Mouse (Mus musculus) bone marrow, adult 2 months (tissue): ENCODE data around the gene Hist1h2ak.
"Not testable (repeated sequence)": the region's sequence is repeated elsewhere in the genome, so short reads cannot be mapped to it uniquely, and the experiment has no call there.

Experiments used
- CTCF ChIP-seq: fragments of 200-500 bp; IDR thresholded peaks from 2 replicates; pipeline ENCODE4 v1.5.1; 2011; ENCODE audit warnings: low read length, control low read depth; ENCODE audit not compliant: control insufficient read depth, insufficient read depth
- POLR2A ChIP-seq: fragments of 200-500 bp; IDR thresholded peaks from 2 replicates; pipeline ENCODE4 v1.6.1; 2011; ENCODE audit warnings: low read depth, mild to moderate bottlenecking, control low read depth, low read length, borderline replicate concordance; ENCODE audit not compliant: control insufficient read depth

DNA sequence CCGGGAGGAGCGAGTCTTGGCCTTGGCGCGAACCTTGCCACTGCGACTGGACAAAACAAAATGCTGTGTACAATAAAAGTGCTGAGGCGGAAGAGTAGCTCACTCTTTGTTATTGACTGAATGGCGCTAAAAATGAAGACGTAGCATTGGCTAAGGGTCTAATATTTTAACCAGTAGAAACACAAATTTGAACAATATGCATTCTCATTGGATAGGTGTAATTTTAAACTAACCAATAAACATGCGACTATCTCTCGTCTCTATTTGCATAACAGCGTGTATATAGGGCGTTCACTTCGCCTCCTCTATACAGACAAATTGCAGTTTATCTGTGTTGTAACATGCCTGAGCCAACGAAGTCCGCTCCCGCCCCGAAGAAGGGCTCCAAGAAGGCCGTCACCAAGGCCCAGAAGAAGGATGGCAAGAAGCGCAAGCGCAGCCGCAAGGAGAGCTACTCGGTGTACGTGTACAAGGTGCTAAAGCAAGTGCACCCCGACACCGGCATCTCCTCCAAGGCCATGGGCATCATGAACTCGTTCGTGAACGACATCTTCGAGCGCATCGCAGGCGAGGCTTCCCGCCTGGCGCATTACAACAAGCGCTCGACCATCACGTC is 31.8 kb downstream of the Hist1h2ak start, which contains the start of gene Hist1h2bm:
- not testable (repeated sequence) for TF ChIP-seq CTCF
- peak; percentile 96 for TF ChIP-seq POLR2A
